Mouse (Mus musculus) C2C12 (cell line): Measurements from ENCODE around the gene Gpr182. TPM values are rescaled to one million over a fixed set of nuclear protein-coding genes. Genes with fewer than 3 reads are reported as not detected.
"Not testable (repeated sequence)": the region's sequence is repeated elsewhere in the genome, so short reads cannot be mapped to it uniquely, and the experiment has no call there.

ENCODE experiments used
- H3K27me3 ChIP-seq: one replicate; pipeline ENCODE4 v1.6.1; 2011; ENCODE audit not compliant: control insufficient read depth, insufficient read depth, insufficient read length
- H3K36me3 ChIP-seq: one replicate; pipeline ENCODE4 v1.6.1; 2011; ENCODE audit not compliant: control insufficient read depth, insufficient read depth
- H3K4me3 ChIP-seq: one replicate; pipeline ENCODE4 v1.5.1; 2011; ENCODE audit warnings: mild to moderate bottlenecking, control low read depth; ENCODE audit not compliant: poor library complexity, insufficient read depth, severe bottlenecking
- H3K79me2 ChIP-seq: one replicate; pipeline ENCODE4 v1.6.1; 2011; ENCODE audit not compliant: control insufficient read depth, insufficient read depth
- H3K79me3 ChIP-seq: one replicate; pipeline ENCODE4 v1.6.1; 2011; ENCODE audit warnings: low read depth, control low read depth
- H3ac ChIP-seq: one replicate; pipeline ENCODE3; 2011; ENCODE audit warnings: low read depth; ENCODE audit not compliant: control insufficient read depth, insufficient read length
- CEBPB ChIP-seq: IDR thresholded peaks from one replicate; pipeline ENCODE4 v1.6.1; 2011; ENCODE audit warnings: low read depth, mild to moderate bottlenecking, control low read depth, moderate library complexity
- CTCF ChIP-seq: IDR thresholded peaks from one replicate; pipeline ENCODE4 v1.5.1; 2011; ENCODE audit not compliant: control insufficient read depth, insufficient read depth, insufficient read length
- FOSL1 ChIP-seq: IDR thresholded peaks from one replicate; pipeline ENCODE4 v1.8.0; 2011; ENCODE audit warnings: mild to moderate bottlenecking, low read length; ENCODE audit not compliant: poor library complexity, insufficient read depth, severe bottlenecking
- MAX ChIP-seq: IDR thresholded peaks from one replicate; pipeline ENCODE4 v1.6.1; 2011; ENCODE audit warnings: mild to moderate bottlenecking, control low read depth
- MYOD1 ChIP-seq: IDR thresholded peaks from one replicate; pipeline ENCODE4 v1.6.1; 2011; ENCODE audit warnings: low read depth; ENCODE audit not compliant: control insufficient read depth, insufficient read length
- MYOG ChIP-seq: IDR thresholded peaks from one replicate; pipeline ENCODE4 v1.6.1; 2011; ENCODE audit not compliant: control insufficient read depth, insufficient read length; ENCODE audit errors: extremely low read depth
- USF1 ChIP-seq: IDR thresholded peaks from one replicate; pipeline ENCODE4 v1.6.1; 2011; ENCODE audit warnings: low read depth, mild to moderate bottlenecking, control low read depth, moderate library complexity
- polyA plus RNA-seq: library from polyadenylated mRNA; unstranded; fragments of >200 nt; fragmentation: generic; extraction: Trizol; gene quantifications from one replicate; pipeline ENCODE4 v1.2.1, GENCODE M21; 2012; ENCODE audit warnings: missing spikeins

The Gpr182 gene
- polyA plus RNA-seq, 1 experiment = 0.09 TPM

DNA sequence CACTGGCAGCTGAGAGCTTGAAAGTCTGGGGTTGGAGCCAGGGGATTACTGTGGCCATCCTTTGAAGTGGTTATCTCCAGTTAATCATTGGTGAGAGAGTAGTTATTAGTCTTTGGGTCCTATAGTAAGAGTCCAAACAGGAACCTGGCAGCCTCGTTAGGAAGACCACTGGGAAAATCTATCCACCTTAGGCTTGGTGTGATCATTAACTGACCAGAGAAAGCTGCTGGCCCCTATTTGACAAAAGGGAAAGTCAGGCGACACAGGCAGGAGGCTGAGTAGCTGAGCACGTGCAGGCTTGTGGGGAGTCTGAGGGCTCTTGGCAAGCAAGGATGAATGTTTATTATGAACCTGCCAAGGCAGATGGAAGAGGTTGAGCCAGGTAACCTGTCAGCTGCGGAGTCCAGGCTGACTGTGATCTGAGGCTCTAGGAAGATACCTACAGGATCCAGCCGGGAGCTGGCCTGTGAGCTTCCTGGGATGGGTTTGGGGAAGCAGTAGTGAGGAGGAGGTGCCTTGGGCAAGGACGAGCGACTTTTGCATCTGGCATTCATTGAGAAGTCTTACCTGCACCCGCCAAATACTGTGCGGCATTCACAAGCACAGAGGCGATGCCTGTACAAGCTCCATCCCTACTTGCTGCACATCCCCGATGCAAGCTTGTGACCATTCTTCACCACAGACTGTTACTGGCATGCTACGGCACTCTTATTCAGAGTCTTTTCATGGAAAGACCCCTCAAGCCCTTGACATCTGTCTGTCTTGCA lies 12.6 kb upstream of the Gpr182 start:
- H3K79me2 ChIP-seq = no peaks in the 10 kb centered on the region
- TF ChIP-seq MYOD1 (no peak), CEBPB (no peak), FOSL1 (no peak), MAX (no peak), CTCF (no peak), USF1 (no peak), MYOG (no peak)
- H3K4me3 ChIP-seq = no peak overlapping the region
- no peaks in the 10 kb centered on the region for H3K79me3 ChIP-seq
- H3K27me3 ChIP-seq = peaks cover 20% of the 10 kb centered on the region
- no peaks in the 10 kb centered on the region for H3K36me3 ChIP-seq
- no peak overlapping the region for H3ac ChIP-seq

DNA sequence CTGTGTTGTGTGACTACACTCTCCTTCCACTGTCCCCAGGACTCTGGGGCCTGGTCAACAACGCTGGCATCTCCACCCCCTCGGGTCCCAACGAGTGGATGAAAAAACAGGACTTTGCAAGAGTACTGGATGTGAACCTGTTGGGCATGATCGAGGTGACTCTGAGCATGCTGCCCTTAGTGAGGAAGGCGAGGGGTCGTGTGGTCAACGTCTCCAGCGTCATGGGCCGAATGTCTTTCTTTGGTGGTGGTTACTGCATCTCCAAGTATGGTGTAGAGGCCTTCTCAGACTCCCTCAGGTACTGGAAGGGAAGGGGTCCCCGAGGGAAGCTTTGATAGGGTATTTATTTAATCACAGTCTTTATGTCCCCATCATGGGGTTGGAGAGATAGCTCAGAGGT lies 11.4 kb upstream of the Gpr182 start:
- not testable (repeated sequence) for H3K79me2 ChIP-seq, H3K79me3 ChIP-seq, H3K4me3 ChIP-seq, H3ac ChIP-seq, H3K36me3 ChIP-seq
- peaks cover 20% of the 10 kb centered on the region for H3K27me3 ChIP-seq

DNA sequence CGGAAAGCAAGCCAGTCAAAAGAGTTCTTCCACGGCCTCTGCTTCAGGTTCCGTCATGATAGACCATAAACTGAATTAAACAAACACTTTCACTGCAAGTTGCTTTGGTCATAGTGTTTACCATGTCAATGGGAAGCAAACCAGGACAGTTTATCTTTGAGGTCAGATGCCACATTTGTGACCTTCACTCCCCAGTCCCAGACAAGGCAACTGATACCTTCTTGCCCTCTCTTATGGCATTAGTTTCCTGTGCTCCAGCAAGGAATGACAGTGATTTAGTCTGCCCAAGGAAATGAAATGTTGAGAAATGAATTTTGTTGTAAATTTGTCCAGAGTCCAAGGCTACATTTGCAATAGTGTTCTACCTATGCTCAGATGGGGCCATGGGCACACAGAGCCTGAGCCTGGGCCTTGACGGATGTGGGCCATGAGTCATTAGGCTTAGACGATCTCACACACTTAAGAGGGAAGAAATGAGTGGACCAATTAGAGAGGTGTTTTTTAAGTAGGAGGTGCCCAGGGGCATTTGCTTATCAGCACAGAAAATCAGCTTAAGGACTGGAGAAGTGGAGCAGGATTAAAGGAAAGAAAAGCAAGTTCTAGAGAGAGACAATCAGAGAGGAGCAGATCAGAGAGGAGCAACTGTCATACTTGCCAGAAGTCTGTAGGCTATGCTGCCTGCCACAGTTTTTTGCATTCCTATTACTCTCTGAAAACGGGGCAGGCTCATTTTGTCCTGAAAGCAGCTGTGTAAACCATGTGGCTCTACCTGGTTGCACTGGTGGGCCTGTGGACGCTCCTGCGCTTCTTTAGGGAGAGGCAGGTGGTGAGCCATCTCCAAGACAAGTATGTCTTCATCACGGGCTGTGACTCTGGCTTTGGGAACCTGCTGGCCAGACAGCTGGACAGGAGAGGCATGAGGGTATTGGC lies 7.9 kb upstream of the Gpr182 start, which contains the start of the genes Rdh1 and Rdh16f1:
Gene Rdh1 (plus strand): TSS at position 541 of the 930 bp plus-strand sequence.
Gene Rdh16f1 (plus strand): TSS at position 607 of the 930 bp plus-strand sequence.
- H3K27me3 ChIP-seq = peaks cover 14% of the 10 kb centered on the region
- TF ChIP-seq MYOD1 (no peak), CEBPB (no peak), CTCF (no peak), MAX (no peak), FOSL1 (no peak), USF1 (no peak), MYOG (no peak)
- H3K79me2 ChIP-seq = no peaks in the 10 kb centered on the region
- no peak within 1 kb of the TSS for H3ac ChIP-seq
- H3K4me3 ChIP-seq = no peak within 1 kb of the TSS
- no peaks in the 10 kb centered on the region for H3K79me3 ChIP-seq
- no peaks in the 10 kb centered on the region for H3K36me3 ChIP-seq

DNA sequence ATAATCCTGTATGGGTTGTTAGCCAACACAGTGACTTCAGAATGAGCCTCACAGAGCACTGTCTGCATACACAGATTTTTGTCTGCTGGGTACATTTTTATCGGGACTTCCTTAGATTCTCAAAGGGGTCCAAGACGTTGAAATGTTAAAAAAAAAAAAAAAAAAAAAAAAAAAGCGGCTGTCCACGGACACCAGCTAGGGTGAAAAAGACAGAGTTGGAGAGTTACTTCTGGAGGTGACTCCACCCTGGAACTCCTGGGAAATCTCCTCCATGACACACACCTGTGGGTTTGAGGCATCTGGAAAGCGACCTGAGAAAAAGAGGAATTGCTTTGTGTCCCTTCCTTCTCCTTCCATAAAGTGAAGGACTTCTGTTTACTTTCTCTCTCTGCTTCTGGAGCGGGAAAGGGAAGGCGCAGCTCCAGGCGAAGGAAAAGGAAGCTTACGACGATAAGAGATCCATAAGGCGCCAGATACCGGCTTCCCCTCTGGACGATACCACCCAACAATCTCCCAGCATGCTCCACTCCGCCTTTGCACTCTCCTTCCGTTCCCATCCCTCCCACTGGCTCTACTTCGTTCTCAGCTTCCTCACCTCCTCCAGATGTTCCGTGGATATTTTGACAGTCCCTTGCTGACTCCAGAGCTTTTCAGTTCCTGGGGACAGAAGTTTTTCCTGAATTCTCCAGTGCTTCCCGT lies 4.4 kb upstream of the Gpr182 start:
- Histone ChIP-seq H3K36me3 (no peaks in the 10 kb centered on the region), H3ac (no peak overlapping the region), H3K27me3 (no peaks in the 10 kb centered on the region), H3K4me3 (no peak overlapping the region), H3K79me2 (no peaks in the 10 kb centered on the region), H3K79me3 (no peaks in the 10 kb centered on the region)
- no peak for TF ChIP-seq MAX
- no peak for TF ChIP-seq MYOD1
- no peak for TF ChIP-seq CTCF
- no peak for TF ChIP-seq USF1
- TF ChIP-seq FOSL1 = no peak
- no peak for TF ChIP-seq CEBPB
- no peak for TF ChIP-seq MYOG

- no peak overlapping the region for H3K4me3 ChIP-seq
- H3ac ChIP-seq = no peak overlapping the region
- H3K79me3 ChIP-seq = no peaks in the 10 kb centered on the region
- H3K27me3 ChIP-seq = no peaks in the 10 kb centered on the region
- no peaks in the 10 kb centered on the region for H3K79me2 ChIP-seq
- no peaks in the 10 kb centered on the region for H3K36me3 ChIP-seq
- TF ChIP-seq MAX (no peak), CTCF (no peak), USF1 (no peak), MYOG (no peak), FOSL1 (no peak), CEBPB (no peak), MYOD1 (no peak)
These were observed 3.7 kb upstream of the Gpr182 start for GRCm38 (mm10) chr10:127755246-127755645.
